Mouse (Mus musculus) lung, embryonic 14.5 days (tissue): ENCODE data around the gene Rnf144a. TPM values are rescaled to one million over a fixed set of nuclear protein-coding genes. Genes with fewer than 3 reads are reported as not detected.

Experiments used
- ATAC-seq: fragments of 200-750 bp; cut with Nextera tagmentation; 2 replicates; pipeline ENCODE4 v1.8.0; 2017; ENCODE audit warnings: mild to moderate bottlenecking, moderate TSS enrichment, moderate library complexity; ENCODE audit not compliant: insufficient read depth
- DNase-seq: peaks from one replicate; pipeline ENCODE4 v3.0.0-alpha.2; 2015
- H3K27ac ChIP-seq: fragments of 300-500 bp; sonication (generic); 2 replicates; pipeline ENCODE4 v1.5.1; 2014; ENCODE audit warnings: low read depth, mild to moderate bottlenecking, moderate library complexity
- H3K27me3 ChIP-seq: fragments of 300-500 bp; sonication (generic); 2 replicates; pipeline ENCODE4 v1.6.1; 2014; ENCODE audit warnings: low read length, control low read depth; ENCODE audit not compliant: insufficient read depth
- H3K36me3 ChIP-seq: fragments of 300-500 bp; sonication (generic); 2 replicates; pipeline ENCODE4 v1.6.1; 2014; ENCODE audit warnings: control low read depth; ENCODE audit not compliant: insufficient read depth
- H3K4me1 ChIP-seq: fragments of 300-500 bp; sonication (generic); 2 replicates; pipeline ENCODE4 v1.6.1; 2014; ENCODE audit warnings: antibody characterized with exemption, control low read depth; ENCODE audit not compliant: insufficient read depth
- H3K4me2 ChIP-seq: fragments of 300-500 bp; sonication (generic); 2 replicates; pipeline ENCODE4 v1.6.1; 2014; ENCODE audit warnings: mild to moderate bottlenecking
- H3K4me3 ChIP-seq: fragments of 300-500 bp; sonication (generic); 2 replicates; pipeline ENCODE4 v1.5.1; 2014; ENCODE audit warnings: low read depth, low read length
- H3K9ac ChIP-seq: fragments of 300-500 bp; sonication (generic); 2 replicates; pipeline ENCODE4 v1.6.1; 2014
- H3K9me3 ChIP-seq: fragments of 300-500 bp; sonication (generic); 2 replicates; pipeline ENCODE4 v1.6.1; 2016; ENCODE audit warnings: low read depth, low read length, control low read depth
- CTCF ChIP-seq: IDR thresholded peaks from 2 replicates; pipeline ENCODE4 v1.5.1; 2016; ENCODE audit warnings: antibody characterized with exemption, low read depth
- WGBS: fragments of 180-500 bp; shearing (Covaris S2); extraction: QIAGEN DNeasy Blood & Tissue Kit; methylation state at CpG from one replicate; pipeline ENCODE4 v1.1.7; 2014; 5-methylcytosine and 5-hydroxymethylcytosine counted together
- microRNA-seq: library from miRNA; unstranded; fragments of <30 nt; microRNA quantifications from one replicate; pipeline ENCODE4, GENCODE M21; 2016; ENCODE audit warnings: borderline number of aligned reads
- polyA plus RNA-seq: library from polyadenylated mRNA; unstranded; fragments of >200 nt; fragmentation: Nextera tagmentation; extraction: Ambion mirVana; gene quantifications from 2 replicates; pipeline ENCODE4 v1.2.1, GENCODE M21; 2014

Rnf144a gene
- polyA plus RNA-seq, 1 experiment from 2014 or later, result 46.9 TPM

DNA sequence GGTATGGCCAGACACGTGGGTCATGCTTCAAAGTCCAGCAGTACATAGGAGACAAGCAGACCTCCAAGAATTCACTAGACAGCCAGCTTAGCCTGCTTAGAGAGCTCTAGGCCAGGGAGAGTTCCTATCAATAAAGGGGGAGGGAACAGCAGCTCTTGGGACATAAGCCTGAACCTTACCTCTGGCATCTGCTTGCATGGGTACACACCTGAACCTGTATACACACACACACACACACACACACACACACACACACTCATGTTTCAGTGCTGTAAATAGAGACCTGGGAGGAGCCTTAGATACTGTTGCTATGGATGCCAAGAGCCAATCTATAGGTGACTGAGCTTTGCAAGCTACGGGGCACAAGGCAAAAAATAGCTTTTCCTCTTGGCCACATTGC, 138.5 kb downstream of the Rnf144a start:
- 70% methylated on average over 2 of the region's 2 CpGs for WGBS
- ATAC-seq (no peak; the same call in 1 of the 2 replicates), DNase-seq (no peak)
- Histone ChIP-seq H3K4me1 (no peaks in the 10 kb centered on the region), H3K27ac (no peak overlapping the region), H3K9me3 (no peaks in the 10 kb centered on the region), H3K36me3 (no peaks in the 10 kb centered on the region), H3K9ac (no peak overlapping the region), H3K27me3 (no peaks in the 10 kb centered on the region), H3K4me2 (no peak overlapping the region), H3K4me3 (no peak overlapping the region)
- no peak for TF ChIP-seq CTCF

Small RNA genes within 50 kb of the gene (microRNA-seq; reads per million reads assigned to microRNA genes)
- gene Mir6538, result 0.95 reads per million

Other genes starting within 250 kb of the Rnf144a start
- gene Rsad2, start 41.2 kb upstream of the Rnf144a start, polyA plus RNA-seq, result 0.30 and 0.31 TPM in 2 replicates
- 5.8 and 6.8 TPM in 2 replicates for gene Cmpk2, start 54.0 kb upstream of the Rnf144a start, polyA plus RNA-seq